Mouse (Mus musculus) olfactory bulb, adult 2 months (tissue): ENCODE data around the gene Patj.

ENCODE experiments used
- CTCF ChIP-seq: fragments of 200-500 bp; IDR thresholded peaks from 2 replicates; pipeline ENCODE4 v1.5.1; 2012; ENCODE audit warnings: low read depth, mild to moderate bottlenecking, low read length, moderate library complexity; ENCODE audit not compliant: insufficient read depth
- POLR2A ChIP-seq: fragments of 200-500 bp; IDR thresholded peaks from 2 replicates; pipeline ENCODE4 v1.6.1; 2012; ENCODE audit warnings: mild to moderate bottlenecking, low read depth, low read length, moderate library complexity; ENCODE audit not compliant: insufficient read depth

DNA sequence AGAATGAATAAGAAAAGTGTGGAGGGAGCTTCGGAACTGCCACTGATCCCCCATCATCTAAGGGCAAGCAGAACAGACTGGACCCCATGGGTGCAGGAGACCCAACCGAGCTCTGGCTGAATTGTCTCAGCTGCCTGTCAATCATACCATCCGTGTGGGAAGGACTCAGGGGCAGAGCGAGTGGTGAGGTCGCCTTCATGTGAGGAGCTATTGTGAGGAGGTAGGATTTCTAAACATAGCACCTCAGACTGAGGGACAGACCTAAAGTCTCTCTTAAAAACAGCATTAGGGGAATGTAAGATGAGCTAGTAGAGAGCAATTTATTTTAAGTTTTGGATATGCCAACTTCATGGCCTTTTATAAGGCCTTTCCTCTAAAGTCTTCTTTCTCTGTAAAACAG is 167.5 kb downstream of the Patj start:
- TF ChIP-seq CTCF (no peak), POLR2A (no peak)
